Mouse (Mus musculus): ENCODE results near the gene Pafah1b2. TPM values are rescaled to one million over a fixed set of nuclear protein-coding genes. Genes with fewer than 3 reads are reported as not detected.

Pafah1b2 gene
- polyA plus RNA-seq, 1 experiment from 2014 or later: 291 TPM

DNA sequence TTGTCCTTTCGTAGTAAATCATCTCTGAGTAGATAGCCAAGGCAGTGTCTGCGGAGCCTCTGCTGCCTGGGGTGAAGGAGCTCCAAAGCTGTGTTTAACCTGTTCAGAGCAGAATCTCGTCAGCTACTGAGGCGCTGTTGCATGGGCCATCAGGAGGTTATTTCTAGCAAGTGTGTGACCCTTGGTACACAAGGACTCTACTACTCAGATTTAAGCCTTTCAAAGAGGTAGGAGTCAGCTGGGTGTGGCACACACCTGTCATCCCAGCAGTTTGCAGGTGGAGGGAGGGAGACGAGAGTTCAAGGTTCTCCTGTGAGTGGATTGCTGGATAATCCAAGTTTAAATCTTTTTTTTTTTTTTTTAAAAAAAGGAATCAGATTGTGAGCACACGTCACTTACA, 7.5 kb upstream of the Pafah1b2 start:
- Histone ChIP-seq H3K9me3 (no peaks in the 10 kb centered on the region), H3K4me3 (no peak overlapping the region), H3K4me1 (peaks cover 20% of the 10 kb centered on the region), H3K9ac (replicated peaks) (no peak overlapping the region), H3K27me3 (no peaks in the 10 kb centered on the region), H3K27ac (replicated peaks) (no peak overlapping the region), H3K4me2 (replicated peaks) (no peak overlapping the region), H3K36me3 (peaks cover 9% of the 10 kb centered on the region; the same call in 1 of the 2 replicates)
- 89% methylated on average over 6 of the region's 6 CpGs for whole genome bisulfite sequencing
- no peak for ATAC-seq (ENCODE audit: low FRiP score, low read depth)

DNA sequence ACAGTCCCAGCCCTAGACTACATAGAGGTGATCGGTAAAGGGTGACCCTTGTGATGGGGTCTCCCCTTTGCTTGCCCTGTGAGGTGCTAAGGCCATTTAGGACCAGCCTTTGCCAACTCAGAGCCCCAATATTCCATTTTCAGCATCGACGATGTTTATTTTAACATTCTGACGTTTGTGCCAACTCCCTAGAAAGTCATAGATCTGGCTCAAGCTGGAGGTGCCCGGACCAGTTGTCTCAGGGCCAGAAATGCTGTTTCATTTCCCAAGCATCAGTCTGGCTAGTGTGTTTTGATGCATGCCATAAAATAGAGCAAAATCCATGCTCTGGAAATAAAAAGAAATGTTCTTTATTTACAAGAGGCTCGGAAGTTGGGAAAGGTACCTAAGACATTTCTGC, 5.8 kb upstream of the Pafah1b2 start:
- no peaks in the 10 kb centered on the region for H3K27me3 ChIP-seq
- WGBS: 92% methylated on average over 6 of the region's 6 CpGs

DNA sequence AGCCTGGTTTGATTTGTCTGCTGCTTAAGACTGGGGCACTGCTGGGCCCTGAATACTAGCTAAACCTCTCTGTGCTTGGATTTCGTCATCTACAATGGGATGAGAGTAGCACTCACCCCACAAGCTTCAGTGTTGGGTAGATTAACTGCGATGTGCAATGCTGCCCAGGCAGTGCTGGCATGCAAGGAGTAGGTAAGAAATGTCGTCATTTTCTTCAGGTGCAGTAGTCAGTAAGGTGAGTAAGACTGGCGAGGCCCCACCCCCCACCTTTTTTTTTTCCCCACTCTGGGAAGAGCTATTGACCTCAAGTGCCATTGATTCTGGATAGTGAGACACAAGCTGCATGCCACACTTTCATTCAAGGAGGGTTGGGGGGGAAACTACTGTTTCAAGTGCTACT, 3.9 kb upstream of the Pafah1b2 start:
- no peak overlapping the region for H3K4me3 ChIP-seq
- no peak overlapping the region for H3K27ac ChIP-seq (replicated peaks)
- H3K27me3 ChIP-seq: no peaks in the 10 kb centered on the region; the same call in 1 of the 2 replicates
- no peak overlapping the region for H3K4me2 ChIP-seq (replicated peaks)
- H3K36me3 ChIP-seq: peaks cover 9% of the 10 kb centered on the region; the same call in 1 of the 2 replicates
- WGBS: 69% methylated on average over 4 of the region's 4 CpGs
- ATAC-seq (ENCODE audit: low FRiP score, low read depth): no peak
- H3K9me3 ChIP-seq: no peaks in the 10 kb centered on the region
- no peak overlapping the region for H3K9ac ChIP-seq (replicated peaks)
- peaks cover 44% of the 10 kb centered on the region for H3K4me1 ChIP-seq

More for the DNA sequence above, 5.8 kb upstream of the Pafah1b2 start:
- no peak overlapping the region for H3K27ac ChIP-seq (replicated peaks)
- H3K4me1 ChIP-seq: peaks cover 36% of the 10 kb centered on the region
- H3K9ac ChIP-seq (replicated peaks): no peak overlapping the region
- no peak for ATAC-seq (ENCODE audit: low FRiP score, low read depth)
- no peak overlapping the region for H3K4me2 ChIP-seq (replicated peaks)
- H3K4me3 ChIP-seq: no peak overlapping the region
- H3K36me3 ChIP-seq: peaks cover 9% of the 10 kb centered on the region; the same call in 1 of the 2 replicates
- no peaks in the 10 kb centered on the region for H3K9me3 ChIP-seq

DNA sequence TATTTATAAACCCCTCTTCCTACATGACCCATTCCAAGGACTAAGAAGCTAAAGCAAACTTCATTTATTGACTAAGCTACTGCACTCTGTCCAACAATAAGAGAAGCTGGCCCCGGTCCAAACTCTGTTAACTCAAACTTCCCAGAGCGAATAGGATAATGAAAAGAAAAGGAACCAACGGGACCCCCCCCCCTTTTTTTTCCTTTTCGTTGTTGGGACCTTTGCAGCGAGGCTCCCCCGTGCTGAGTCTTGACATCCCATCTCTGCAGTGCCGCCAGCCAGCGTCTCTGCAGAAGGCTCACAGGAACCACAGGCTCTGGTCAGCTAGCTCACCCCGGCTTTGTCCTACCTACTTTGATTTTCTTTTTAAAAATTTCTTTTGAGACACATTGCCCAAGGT, 3.3 kb upstream of the Pafah1b2 start:
- 21% methylated on average over 9 of the region's 9 CpGs for WGBS
- Histone ChIP-seq H3K4me1 (peaks cover 48% of the 10 kb centered on the region), H3K9ac (replicated peaks) (no peak overlapping the region), H3K36me3 (peaks cover 7% of the 10 kb centered on the region; the same call in 1 of the 2 replicates), H3K4me3 (no peak overlapping the region), H3K9me3 (no peaks in the 10 kb centered on the region), H3K27me3 (no peaks in the 10 kb centered on the region; the same call in 1 of the 2 replicates), H3K4me2 (replicated peaks) (peak overlapping the region; percentile 76), H3K27ac (replicated peaks) (no peak overlapping the region)
- no peak for ATAC-seq (ENCODE audit: low FRiP score, low read depth)

DNA sequence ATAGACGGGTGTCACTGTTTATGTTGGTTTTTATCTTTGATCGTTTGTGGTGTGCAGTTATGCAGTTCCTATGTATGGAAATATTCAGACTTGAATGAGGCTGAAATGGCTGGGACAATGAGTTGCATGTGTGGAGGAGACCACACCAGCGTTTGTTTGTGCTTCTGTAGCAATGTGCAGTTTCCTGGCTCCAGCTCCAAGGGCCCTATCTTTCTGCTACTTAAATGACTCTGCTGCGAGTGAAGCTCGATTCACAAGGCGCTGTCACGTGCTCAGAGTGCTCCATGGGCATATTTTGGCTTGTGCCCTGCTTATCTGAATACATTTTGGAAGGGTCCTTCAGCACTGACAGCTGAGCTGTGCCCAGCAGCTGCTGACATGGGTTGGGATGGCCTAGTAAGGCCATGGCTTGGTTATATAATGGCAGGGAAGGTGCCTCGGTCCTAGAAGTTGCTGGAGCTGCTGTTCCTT, 2.6 kb upstream of the Pafah1b2 start:
- Histone ChIP-seq H3K9me3 (no peaks in the 10 kb centered on the region), H3K4me2 (replicated peaks) (peak overlapping the region; percentile 76), H3K4me1 (peaks cover 48% of the 10 kb centered on the region), H3K9ac (replicated peaks) (no peak overlapping the region), H3K27ac (replicated peaks) (peak overlapping the region; percentile 52; the same call in 1 of the 2 replicates), H3K4me3 (no peak overlapping the region), H3K27me3 (no peaks in the 10 kb centered on the region; the same call in 1 of the 2 replicates), H3K36me3 (0 out of 2 replicates have a peak, but pooled peaks cover 5% of the 10 kb centered on the region)
- ATAC-seq (ENCODE audit: low FRiP score, low read depth): no peak
- 48% methylated on average over 8 of the region's 8 CpGs for WGBS

DNA sequence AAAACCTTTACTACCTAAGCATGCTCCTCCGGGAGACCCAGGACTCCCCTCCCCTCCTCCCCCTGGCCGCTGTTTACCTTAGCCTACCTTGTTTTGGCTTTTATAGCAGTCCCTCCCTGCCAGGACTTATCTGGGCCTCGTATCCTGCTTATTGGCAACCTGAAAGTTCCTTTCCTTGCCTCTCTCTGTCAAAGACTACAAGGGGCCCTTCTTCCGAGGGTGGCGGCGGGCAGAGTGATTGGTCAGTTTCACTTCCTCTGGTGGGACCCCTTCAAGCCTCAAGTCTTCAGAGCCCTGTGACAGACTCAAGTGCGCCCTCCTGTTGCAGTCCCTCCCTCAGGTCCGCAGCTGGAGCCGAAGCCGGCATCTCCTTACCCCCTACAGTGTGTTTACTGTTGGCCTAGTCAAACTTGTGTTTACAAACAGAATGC, 1.8 kb upstream of the Pafah1b2 start:
- Histone ChIP-seq H3K27ac (replicated peaks) (no peak overlapping the region), H3K4me1 (peaks cover 48% of the 10 kb centered on the region), H3K4me2 (replicated peaks) (peak overlapping the region; percentile 76), H3K9me3 (no peaks in the 10 kb centered on the region), H3K36me3 (0 out of 2 replicates have a peak, but pooled peaks cover 5% of the 10 kb centered on the region), H3K9ac (replicated peaks) (peak overlapping the region; percentile 98; the same call in 1 of the 2 replicates), H3K27me3 (no peaks in the 10 kb centered on the region; the same call in 1 of the 2 replicates), H3K4me3 (peak overlapping the region; percentile 91)
- no peak for ATAC-seq (ENCODE audit: low FRiP score, low read depth)
- WGBS: 2% methylated on average over 10 of the region's 10 CpGs

DNA sequence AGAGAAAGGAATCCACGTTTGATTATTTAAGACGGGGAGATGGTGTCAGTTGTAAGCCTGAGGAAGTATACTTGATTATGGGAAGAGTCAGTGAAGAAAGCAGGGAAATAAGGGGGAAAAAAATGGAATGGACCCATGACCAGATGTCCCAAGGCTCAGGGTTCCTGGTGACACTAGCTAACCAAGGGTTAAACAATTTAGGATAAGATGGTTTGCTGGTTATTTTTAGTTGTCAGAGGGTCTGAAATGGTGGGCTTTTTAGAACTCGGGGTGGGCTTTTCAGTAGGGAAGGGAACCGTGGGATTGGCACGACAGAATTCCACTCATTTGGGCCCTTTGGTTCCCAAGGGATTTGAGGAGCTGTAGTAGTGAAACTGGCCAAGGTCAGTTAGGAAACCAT, 1.1 kb upstream of the Pafah1b2 start:
- Histone ChIP-seq H3K36me3 (0 out of 2 replicates have a peak, but pooled peaks cover 4% of the 10 kb centered on the region), H3K4me2 (replicated peaks) (peak overlapping the region; percentile 76), H3K27me3 (no peaks in the 10 kb centered on the region; the same call in 1 of the 2 replicates), H3K9me3 (no peaks in the 10 kb centered on the region), H3K9ac (replicated peaks) (peak overlapping the region; percentile 98), H3K4me1 (peaks cover 46% of the 10 kb centered on the region), H3K27ac (replicated peaks) (peak overlapping the region; percentile 90), H3K4me3 (peak overlapping the region; percentile 91)
- 2% methylated on average over 5 of the region's 5 CpGs for WGBS
- no peak for ATAC-seq (ENCODE audit: low FRiP score, low read depth)

DNA sequence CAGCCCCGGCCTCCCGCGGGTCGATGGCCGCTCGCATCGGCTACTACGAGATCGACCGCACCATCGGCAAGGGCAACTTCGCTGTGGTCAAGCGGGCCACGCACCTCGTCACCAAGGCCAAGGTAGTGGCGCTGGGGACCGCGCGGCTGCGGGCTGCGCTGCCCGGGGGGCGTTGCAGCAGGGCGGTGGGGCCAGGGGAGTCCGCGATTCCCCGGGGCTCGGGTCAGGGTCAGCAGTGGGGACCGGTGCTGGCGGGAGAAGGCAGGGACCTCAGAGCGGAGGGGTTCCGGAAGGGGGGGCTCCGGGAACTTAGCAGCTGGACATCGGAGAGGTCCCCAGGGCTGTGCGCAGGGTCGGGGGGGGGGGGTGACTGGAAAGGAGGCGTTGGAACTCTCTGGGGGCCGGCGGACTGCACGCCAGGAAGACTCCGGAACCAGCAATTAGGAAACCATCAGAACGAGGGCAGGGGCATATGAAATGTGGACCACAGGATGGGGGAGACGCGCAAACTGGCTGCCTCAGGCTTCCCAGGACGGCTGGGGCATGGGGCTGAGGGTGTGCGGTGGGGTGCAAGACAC, 608 bp upstream of the Pafah1b2 start:
- Histone ChIP-seq H3K4me1 (peaks cover 46% of the 10 kb centered on the region), H3K4me2 (replicated peaks) (peak overlapping the region; percentile 76), H3K9ac (replicated peaks) (peak overlapping the region; percentile 98), H3K27me3 (no peaks in the 10 kb centered on the region; the same call in 1 of the 2 replicates), H3K4me3 (peak overlapping the region; percentile 91), H3K9me3 (no peaks in the 10 kb centered on the region), H3K36me3 (no peaks in the 10 kb centered on the region), H3K27ac (replicated peaks) (peak overlapping the region; percentile 90)
- under 1% methylated on average over 44 of the region's 46 CpGs for WGBS
- peak; percentile 77; the same call in 1 of the 2 replicates for ATAC-seq (ENCODE audit: low FRiP score, low read depth)

DNA sequence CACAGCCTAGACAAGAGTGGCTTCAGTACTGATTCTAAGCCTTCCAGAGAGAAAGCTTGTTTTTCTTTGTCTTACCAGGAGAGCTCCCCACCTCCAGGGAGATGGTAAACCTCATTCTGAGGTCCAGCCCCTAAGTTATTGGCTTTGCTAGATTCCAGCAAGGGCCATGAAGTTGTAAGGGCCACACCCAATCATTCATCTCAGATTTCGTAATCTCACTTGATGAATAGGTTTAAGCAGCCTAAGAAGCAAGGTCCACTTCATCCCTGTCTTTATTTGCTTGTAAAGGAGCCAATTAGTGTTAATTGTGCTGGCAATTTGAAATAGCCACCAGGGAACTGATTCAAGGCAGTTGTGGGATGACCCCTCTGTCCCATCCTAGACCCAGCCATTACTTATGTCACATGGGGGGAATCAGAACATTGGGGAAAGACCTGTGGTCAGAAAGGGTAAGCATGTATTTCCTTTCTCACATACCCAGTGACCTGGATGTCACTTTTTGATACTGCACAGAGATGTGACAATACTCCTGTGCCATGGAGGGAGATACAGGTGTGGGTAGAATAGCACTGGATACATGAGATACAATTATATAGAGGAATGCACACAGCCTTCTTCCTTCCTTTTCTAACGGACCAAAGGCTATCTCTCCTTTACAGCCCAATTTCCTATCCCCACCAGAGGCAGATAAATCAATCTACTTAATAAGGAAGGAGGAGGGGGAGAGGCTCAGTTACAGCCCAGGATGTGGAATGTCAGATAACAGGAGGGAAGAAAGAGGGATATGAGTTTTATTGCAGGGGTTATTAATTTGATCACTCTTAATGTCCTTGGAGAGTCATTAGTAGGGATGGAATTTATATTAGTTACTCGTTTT, 1.2 kb downstream of the Pafah1b2 start:
- Histone ChIP-seq H3K4me3 (no peak overlapping the region), H3K27me3 (no peaks in the 10 kb centered on the region; the same call in 1 of the 2 replicates), H3K27ac (replicated peaks) (no peak overlapping the region), H3K36me3 (no peaks in the 10 kb centered on the region), H3K9me3 (no peaks in the 10 kb centered on the region), H3K4me2 (replicated peaks) (peak overlapping the region; percentile 76), H3K9ac (replicated peaks) (no peak overlapping the region), H3K4me1 (peaks cover 41% of the 10 kb centered on the region)
- ATAC-seq (ENCODE audit: low FRiP score, low read depth): no peak
- 69% methylated on average over 3 of the region's 3 CpGs for WGBS

DNA sequence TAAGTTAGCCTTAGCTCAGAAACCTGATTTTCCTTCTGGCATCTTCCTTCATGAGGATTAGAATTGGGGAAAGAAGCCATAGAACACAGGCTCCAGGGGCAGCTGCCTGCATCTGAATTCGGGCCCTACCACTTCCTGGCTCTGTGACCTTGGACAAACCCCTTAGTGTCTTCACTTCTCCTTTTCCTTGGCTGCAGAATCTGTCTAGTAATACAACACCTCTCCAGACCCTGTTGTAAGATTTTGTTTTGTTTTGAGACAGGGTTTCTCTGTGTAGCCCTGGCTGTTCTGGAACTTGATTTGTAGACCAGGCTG, 2.9 kb downstream of the Pafah1b2 start:
- Histone ChIP-seq H3K4me2 (replicated peaks) (no peak overlapping the region), H3K4me1 (peaks cover 25% of the 10 kb centered on the region), H3K36me3 (no peaks in the 10 kb centered on the region), H3K9me3 (no peaks in the 10 kb centered on the region), H3K27ac (replicated peaks) (no peak overlapping the region), H3K4me3 (no peak overlapping the region), H3K27me3 (no peaks in the 10 kb centered on the region; the same call in 1 of the 2 replicates), H3K9ac (replicated peaks) (no peak overlapping the region)
- ATAC-seq (ENCODE audit: low FRiP score, low read depth): no peak
- 68% methylated on average over 1 of the region's 1 CpGs for WGBS

DNA sequence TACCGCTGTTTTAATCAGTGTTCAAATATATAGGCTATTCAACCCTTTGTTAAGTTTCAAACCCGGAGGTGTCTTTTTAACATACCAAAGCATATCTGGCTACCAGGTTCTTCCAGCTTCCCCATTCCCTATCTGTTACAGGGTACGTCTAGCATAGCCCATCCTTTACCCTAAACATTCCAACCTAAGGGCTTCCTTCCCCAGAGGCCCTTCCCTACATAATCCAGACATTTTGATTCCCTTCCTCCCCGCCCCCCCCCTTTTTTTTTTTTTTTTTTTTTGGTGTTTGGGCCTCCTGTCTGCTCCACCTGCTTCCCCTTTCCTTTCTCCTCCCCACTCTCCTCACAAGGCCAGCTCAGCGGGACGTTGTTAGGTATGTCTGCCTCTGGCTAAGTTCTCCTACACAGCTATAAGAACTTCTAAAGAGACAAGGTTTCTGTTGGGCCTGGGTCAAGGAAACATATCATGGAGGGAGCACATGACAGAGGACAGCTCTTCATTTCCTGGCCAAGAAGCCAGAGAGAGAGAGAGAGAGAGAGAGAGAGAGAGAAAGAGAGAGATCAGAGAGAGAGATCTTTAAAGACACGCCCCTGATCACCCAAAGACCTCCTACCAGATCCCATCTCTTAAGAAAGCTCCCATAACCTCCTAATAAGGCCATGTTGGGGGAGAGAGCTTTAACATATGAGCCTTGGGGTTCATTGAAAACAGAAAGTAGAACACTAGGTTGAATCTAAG, 3.4 kb downstream of the Pafah1b2 start:
- Histone ChIP-seq H3K36me3 (no peaks in the 10 kb centered on the region), H3K27ac (replicated peaks) (no peak overlapping the region), H3K4me3 (no peak overlapping the region), H3K27me3 (no peaks in the 10 kb centered on the region; the same call in 1 of the 2 replicates), H3K4me1 (peaks cover 20% of the 10 kb centered on the region), H3K4me2 (replicated peaks) (no peak overlapping the region), H3K9me3 (no peaks in the 10 kb centered on the region), H3K9ac (replicated peaks) (no peak overlapping the region)
- WGBS: 71% methylated on average over 7 of the region's 7 CpGs
- no peak for ATAC-seq (ENCODE audit: low FRiP score, low read depth)
